Mouse (Mus musculus) induced T-regulatory cell, adult 2 months (primary cell): ENCODE measurements around the gene Hes3.
A peak's percentile ranks its signal among the peaks of the same experiment; 100 is the strongest.

Experiments used
- DNase-seq: peaks from one replicate; pipeline ENCODE4 v3.0.0-alpha.2; 2012; ENCODE audit warnings: low read depth

Hes3 gene

GRCm38 (mm10) chr4:152291562-152291961 is at the start of gene Hes3:
Hes3 (minus strand) TSS chr4:152291662.
- no peak for DNase-seq

DNA sequence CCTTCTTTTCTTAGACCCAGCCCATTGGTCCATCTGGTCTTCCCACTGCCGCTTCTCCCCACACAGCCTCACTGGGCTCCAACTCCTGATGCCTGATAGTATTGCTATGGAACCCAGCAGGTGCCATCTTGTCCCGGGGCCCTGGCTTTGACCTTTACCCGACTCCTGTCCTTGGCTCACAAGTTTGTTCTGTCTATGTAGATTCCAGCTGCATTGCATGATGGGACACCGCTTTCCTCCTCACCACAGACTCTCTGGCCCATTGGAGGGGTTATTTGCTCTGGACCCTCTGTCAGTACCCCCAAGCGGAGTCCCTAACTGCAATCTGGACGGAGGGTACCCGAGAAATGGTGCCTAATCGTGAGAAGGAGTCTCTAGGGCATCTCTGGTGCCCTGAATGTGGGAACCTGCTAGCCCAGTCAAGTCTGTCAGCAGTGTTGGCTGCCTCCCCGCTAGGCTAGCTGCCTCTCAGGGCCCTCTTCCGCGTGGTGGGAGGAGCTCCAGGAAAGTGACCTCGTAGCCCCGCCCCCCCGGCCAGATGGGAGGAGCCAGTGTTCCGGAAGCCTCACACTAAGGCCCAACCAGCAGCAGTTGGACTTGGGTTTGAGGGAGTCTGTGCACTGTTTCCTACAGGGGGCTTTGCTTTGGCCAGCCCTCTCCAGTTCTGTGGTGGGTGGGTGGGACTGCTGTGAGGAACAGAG is 49.3 kb upstream of the Hes3 start:
- DNase-seq, result peak; percentile 57

GRCm38 (mm10) chr4:152339293-152339790 is 47.9 kb upstream of the Hes3 start:
- DNase-seq, result no peak

- no peak for DNase-seq
Observed at GRCm38 (mm10) chr4:152338419-152339292, 47.2 kb upstream of the Hes3 start, which contains the start of gene Chd5. Chd5 (plus strand) TSS chr4:152338651.

GRCm38 (mm10) chr4:152337772-152338171 is 46.3 kb upstream of the Hes3 start:
- no peak for DNase-seq

DNA sequence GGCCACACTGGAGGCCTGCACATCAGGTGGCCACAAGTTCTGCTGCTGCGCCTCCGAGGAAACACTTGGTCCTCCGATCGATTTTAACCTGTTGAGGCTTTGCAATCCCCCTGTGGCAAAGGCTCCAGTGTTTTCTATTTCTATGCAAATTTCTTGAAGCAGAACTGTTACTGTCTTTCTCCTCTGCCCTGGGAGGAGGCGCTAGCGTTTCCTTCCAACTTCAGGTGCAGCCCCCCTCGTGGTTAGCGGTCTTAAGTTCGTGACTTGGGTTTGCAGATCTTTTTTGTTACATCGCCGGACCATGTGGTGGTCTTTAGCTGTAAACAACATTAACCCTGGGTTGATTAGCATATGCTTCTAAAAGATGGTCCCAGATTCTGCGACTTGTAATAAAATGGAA is 42.1 kb upstream of the Hes3 start:
- no peak for DNase-seq

DNA sequence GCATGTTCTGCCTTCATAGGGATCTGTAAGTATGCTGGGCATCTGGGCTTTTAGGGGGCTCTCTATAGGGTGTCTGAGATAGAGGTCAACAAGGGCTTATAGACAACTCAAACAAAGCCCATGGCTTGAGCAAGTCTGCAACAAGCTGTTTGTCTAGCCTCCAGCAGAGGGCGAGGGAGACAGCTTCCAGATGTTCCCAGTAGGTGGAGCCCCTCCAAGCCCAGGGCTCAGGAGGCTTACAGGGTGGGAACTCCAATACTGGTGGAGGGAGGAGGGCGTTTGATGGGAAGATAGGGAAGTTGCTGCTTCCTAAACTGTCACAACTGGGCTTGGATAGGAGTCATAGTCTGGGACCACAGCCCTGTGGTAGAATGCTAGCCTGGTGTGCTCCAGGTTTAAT is 41.5 kb upstream of the Hes3 start:
- peak; percentile 71 for DNase-seq

DNA sequence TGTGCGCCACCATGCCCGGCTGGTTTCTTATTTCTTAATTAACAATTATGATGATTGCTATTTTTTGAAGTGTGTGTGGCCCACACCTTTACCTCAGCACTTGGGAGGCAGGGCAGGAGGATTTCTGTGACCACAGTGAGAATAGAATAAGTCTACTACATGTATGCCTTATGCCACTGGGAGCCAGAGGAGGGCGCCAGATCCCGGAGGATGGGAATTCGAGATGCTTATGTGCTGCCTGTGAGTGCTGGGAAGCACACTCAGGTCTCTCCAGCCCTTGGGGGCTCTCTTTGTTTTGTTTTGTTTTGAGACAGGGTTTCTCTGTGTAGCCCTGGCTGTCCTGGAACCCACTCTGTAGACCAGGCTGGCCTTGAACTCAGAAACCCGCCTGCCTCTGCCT is 37.2 kb upstream of the Hes3 start:
- peak; percentile 62 for DNase-seq

GRCm38 (mm10) chr4:152326543-152326942 is 35.1 kb upstream of the Hes3 start:
- DNase-seq, result no peak

DNA sequence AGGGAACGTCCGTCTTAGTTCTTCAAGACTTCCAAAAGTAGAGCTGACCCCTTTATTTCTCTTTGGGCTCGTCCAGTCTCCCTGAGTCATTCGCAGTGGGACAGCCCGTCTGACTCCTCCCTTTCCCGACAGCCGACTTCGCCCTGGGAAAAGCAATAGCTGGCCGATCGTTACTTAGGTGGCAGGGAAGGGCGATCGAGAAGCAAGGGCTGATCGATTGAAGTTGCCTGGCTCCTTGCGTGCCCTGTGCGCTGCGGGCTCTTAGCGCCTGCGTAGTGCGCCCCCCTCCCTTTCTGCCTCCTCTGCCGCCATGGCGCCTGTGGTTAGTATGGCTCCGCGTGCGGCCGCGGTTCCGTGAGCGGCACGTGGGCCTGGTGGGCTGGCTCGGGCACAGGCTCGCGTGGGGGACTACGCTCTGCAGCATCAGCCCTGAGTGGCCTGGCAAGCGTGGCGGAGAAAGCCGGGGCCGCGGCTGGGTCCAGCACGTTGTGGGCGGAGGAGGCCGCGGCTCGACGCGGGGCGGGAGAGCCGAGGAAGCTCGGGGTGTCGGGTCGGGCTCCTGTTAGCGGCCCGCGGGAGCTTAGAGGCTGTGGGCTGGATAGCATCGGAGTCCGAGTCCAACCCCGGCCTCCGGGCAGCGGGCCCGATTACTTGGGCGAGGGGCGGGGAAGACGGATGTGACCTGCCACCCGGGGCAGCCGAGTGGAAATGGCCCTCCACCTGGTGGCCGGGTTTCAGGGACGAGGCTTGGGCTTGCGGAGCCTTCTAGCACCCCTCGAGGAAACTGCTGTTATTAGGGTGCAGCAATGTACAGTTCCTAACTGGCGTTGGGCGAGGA is 34.3 kb upstream of the Hes3 start, which contains the start of gene Rpl22:
Gene Rpl22, plus strand, starts transcription at position 169 of the 838 bp plus-strand sequence.
- peak; percentile 97 for DNase-seq

DNA sequence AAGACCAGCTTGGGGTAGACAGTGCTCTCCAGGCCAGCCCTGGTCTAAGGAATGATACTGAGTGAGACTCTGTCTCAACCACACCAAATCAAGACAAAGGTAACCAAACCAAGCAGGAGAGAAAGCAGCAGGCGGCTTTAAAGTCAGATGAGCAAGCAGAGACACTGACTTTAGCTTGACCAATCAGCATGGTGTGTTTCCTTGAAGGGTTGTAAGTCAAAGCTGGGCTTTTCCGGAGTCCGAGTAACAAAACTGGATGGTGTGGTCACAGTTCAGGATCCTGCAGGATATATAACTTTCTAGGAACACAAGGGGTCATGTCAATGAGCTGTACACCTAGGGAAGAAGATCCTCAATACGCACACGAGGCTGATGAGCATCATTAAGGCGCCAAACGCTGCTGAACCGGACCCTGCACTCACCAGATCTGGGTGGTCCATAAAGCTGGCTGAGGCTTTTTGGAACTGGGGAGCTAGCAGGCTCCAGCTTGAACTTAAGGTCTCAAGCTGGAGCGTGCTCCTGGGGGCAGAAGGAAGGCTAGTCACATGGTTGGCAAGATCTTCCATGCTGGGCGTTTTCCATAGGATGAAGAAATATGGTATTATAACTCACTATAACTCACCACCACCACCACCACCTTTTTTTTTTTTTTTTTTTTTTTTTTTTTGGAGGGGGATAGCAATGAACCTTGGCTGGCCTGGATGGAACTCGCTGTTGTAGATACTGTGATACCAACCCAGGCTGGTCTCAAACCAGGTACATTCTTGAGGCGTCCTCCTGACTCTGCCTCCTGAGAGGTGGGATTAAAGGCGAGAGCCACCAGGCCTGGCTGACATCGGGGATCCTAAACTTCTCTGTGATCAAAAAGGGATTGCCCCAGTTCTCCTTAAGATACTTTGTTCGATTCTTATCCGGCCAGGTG is 33.4 kb upstream of the Hes3 start:
- no peak for DNase-seq

GRCm38 (mm10) chr4:152321464-152321863 is 30.0 kb upstream of the Hes3 start:
- no peak for DNase-seq

GRCm38 (mm10) chr4:152318517-152319234 is 27.2 kb upstream of the Hes3 start, which contains the start of gene Rnf207:
Rnf207 (minus strand) TSS chr4:152318993.
- DNase-seq, result peak; percentile 62

GRCm38 (mm10) chr4:152317631-152318033 is 26.2 kb upstream of the Hes3 start:
- no peak for DNase-seq

GRCm38 (mm10) chr4:152315498-152316213 is 24.2 kb upstream of the Hes3 start:
- no peak for DNase-seq

GRCm38 (mm10) chr4:152313934-152314333 is 22.5 kb upstream of the Hes3 start:
- no peak for DNase-seq

DNA sequence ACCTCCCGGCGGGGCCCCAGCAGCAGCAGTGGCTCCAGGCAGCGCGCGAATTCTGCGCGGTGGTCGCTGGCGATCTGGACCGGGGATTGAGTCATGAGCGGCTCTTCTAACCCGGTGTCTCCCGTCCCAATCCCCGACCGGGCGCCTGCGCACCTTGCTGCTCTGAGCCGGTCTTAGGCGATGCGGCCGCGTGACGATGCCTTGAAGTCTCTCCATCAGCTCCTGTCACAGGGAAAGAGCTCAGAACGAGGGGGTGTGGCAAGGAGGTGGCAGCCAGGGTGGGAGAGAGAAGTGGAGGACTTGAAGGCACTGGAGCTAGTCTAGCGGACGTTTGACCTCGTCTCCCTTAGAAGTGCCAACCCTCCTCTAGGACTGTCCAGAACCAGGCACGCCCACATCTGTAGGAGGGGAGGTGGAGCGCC is 21.8 kb upstream of the Hes3 start:
- no peak for DNase-seq

- no peak for DNase-seq
Observed at GRCm38 (mm10) chr4:152312186-152312585, 20.7 kb upstream of the Hes3 start.

- DNase-seq, result no peak
Observed at GRCm38 (mm10) chr4:152307542-152307941, 16.1 kb upstream of the Hes3 start.
